Mouse (Mus musculus): ENCODE results near the gene Actrt3.

DNA sequence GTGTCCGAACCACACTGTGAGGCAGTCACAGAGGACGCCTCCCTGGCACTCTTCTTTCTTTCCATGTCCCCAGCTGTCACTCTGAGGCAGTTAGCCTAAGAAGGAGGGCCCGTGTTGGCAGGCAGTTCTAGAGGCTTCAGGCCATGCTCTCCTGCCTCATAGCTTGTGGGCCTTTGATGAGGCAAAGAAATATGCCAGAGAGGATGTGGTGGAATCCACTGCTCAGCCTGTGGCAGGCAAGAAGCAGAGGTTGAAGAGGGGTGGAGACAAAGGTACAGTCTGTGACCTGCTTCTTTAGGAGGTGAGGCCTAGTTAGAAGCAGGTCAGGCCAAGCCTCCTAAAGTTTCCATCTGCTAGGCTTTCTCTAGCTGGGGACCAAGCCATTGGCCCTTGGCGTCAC, 11.2 kb upstream of the Actrt3 start:
- no peak for TF ChIP-seq CTCF (IDR thresholded peaks at IDR 0.05; ENCODE audit: low read depth, low read length)
- TF ChIP-seq TAL1 (conservative IDR thresholded peaks at IDR 0.05; ENCODE audit: low read depth, low read length): no peak
- no peak for TF ChIP-seq POLR2AphosphoS5 (IDR thresholded peaks at IDR 0.05; ENCODE audit: insufficient replicate concordance, low read depth, low read length)
- no peak for TF ChIP-seq GATA1 (IDR thresholded peaks at IDR 0.05; ENCODE audit: borderline replicate concordance, low read length)

Measured in G1E (cell line).